Mouse (Mus musculus) frontal cortex, postnatal 10 days (tissue): ENCODE measurements at regions not wholly inside any gene's neighbourhood (a gene's known extent, or its start where the extent isn't known, plus 50 kb on each side); places are given as distances from the start of the nearest gene placed in this dataset.
A peak's percentile ranks its signal among the peaks of the same experiment; 100 is the strongest.

ENCODE experiments used
- DNase-seq, 2 experiments: peaks; one replicate each; pipeline ENCODE4 v3.0.0; 2022; ENCODE audit warnings: low spot score in 2 of 2, mixed read lengths in 1 of 2

GRCm38 (mm10) chr14:118419442-118420193 is 152.9 kb downstream of the Gm9376 start:
- no peak for DNase-seq

GRCm38 (mm10) chr14:118422351-118423001 is 155.7 kb downstream of the Gm9376 start:
- DNase-seq = peak; percentile 30 to 38

- DNase-seq = no peak
These were observed 156.5 kb downstream of the Gm9376 start for GRCm38 (mm10) chr14:118423269-118423668.

- no peak for DNase-seq
These were observed 159.8 kb downstream of the Gm9376 start for GRCm38 (mm10) chr14:118426562-118426961.

DNA sequence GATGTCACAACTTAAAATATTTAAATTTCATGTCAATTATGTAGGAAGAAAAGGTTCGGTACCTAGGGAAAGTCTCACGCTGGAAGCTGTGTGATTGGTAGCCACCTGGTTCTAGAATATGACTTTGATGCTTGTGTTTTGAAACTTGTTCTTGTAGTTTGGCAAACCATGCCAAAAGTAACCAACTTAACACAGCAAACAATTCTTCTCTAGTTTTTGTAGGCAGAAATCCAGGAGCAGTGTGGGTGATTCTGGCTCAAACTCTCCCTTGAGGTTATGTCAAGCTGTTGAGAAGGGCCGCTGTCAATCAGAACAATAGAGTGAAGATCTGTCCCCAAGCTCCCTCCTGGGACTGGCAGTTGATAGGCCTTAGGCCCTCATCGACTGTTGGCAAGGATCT is 163.5 kb downstream of the Gm9376 start:
- no peak for DNase-seq

- DNase-seq = no peak
These were observed 164.0 kb downstream of the Gm9376 start for GRCm38 (mm10) chr14:118430740-118431139.

GRCm38 (mm10) chr14:118431241-118431882 is 164.6 kb downstream of the Gm9376 start:
- no peak for DNase-seq
